Mouse (Mus musculus): Measurements from ENCODE around the gene Stx8. TPM values are rescaled to one million over a fixed set of nuclear protein-coding genes. Genes with fewer than 3 reads are reported as not detected.

Gene Stx8
- polyA plus RNA-seq, 1 experiment from 2014 or later: 64.6 TPM

DNA sequence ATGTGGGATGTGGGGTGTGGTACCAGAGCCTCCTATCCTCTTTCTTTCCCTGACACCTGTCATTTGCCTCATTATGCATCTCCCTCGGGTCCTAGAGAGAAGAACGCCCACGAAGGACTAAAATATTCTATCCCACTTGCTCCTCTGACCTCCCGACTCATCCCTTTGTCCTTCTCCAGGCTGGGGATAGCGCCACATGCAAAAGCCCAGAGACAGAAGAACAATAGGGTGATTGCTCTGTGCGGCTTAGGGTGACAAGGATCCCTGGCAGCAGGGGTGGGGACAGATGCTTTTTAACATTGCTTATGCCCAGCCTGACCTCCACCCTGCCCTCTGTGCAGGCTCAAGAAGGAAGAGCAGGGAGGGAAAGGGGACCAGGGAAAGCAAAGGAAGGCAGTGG is 281.9 kb downstream of the Stx8 start:
- Histone ChIP-seq H3K9ac (replicated peaks) (no peak overlapping the region), H3K27ac (replicated peaks) (no peak overlapping the region), H3K4me2 (no peak overlapping the region), H3K27me3 (replicated peaks) (no peaks in the 10 kb centered on the region; the same call in 1 of the 2 replicates), H3K4me1 (peaks cover 16% of the 10 kb centered on the region), H3K9me3 (replicated peaks) (no peaks in the 10 kb centered on the region), H3K36me3 (0 out of 2 replicates have a peak, but pooled peaks cover 3% of the 10 kb centered on the region), H3K4me3 (replicated peaks) (no peak overlapping the region)
- no peak for ATAC-seq (ENCODE audit: low FRiP score)
- 23% methylated on average over 6 of the region's 6 CpGs for WGBS

DNA sequence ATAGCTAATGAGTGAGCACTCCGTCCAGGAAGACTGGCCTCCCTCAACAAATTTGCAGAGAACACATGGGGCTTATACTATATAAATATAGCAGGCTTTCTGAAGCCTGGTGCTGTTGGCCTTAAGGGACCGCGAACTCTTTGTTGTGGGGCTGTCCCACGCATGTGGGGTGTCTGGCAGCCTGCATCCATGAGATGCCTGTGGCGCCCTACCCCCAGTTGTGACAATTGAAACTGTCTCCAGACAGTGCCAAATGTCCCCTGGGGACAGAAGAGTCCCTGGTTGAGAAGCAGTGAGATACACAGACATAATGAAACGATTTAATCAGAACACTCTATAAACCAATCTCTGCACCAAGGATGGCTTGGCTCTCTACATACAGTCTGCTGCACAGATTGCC is 284.1 kb downstream of the Stx8 start:
- H3K9ac ChIP-seq (replicated peaks): no peak overlapping the region
- WGBS: 48% methylated on average over 6 of the region's 6 CpGs

DNA sequence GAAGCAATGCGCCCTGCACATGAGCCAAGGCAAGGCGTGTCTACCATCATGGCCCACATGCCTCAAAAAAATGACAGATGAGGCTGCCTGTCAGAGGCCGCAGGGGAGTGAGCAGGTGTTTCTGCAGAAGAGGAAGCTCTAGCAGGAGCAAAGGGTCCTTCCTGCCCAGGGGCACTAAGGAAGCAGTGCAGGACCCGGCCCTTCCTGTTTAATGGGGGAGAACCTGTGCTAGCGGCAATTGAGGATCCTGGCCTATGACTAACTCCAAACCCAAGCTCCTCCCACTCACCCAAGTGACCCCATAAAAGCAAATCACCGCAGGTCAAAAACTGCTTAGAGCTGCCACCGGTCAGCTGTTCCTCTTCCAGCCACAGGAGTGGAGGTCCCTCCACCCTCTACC is 287.5 kb downstream of the Stx8 start:
- H3K9ac ChIP-seq (replicated peaks): no peak overlapping the region
- no peak overlapping the region for H3K4me2 ChIP-seq
- H3K27me3 ChIP-seq (replicated peaks): 0 out of 2 replicates have a peak, but pooled peaks cover 3% of the 10 kb centered on the region
- WGBS: 73% methylated on average over 7 of the region's 7 CpGs
- H3K27ac ChIP-seq (replicated peaks): no peak overlapping the region
- H3K4me1 ChIP-seq: peaks cover 3% of the 10 kb centered on the region; the same call in 1 of the 2 replicates
- no peaks in the 10 kb centered on the region for H3K9me3 ChIP-seq (replicated peaks)
- no peaks in the 10 kb centered on the region for H3K36me3 ChIP-seq
- ATAC-seq (ENCODE audit: low FRiP score): no peak
- no peak overlapping the region for H3K4me3 ChIP-seq (replicated peaks)

More for the DNA sequence above, 284.1 kb downstream of the Stx8 start:
- H3K36me3 ChIP-seq: no peaks in the 10 kb centered on the region
- H3K27me3 ChIP-seq (replicated peaks): no peaks in the 10 kb centered on the region; the same call in 1 of the 2 replicates
- no peak for ATAC-seq (ENCODE audit: low FRiP score)
- no peak overlapping the region for H3K4me3 ChIP-seq (replicated peaks)
- H3K9me3 ChIP-seq (replicated peaks): no peaks in the 10 kb centered on the region
- H3K4me2 ChIP-seq: no peak overlapping the region
- H3K27ac ChIP-seq (replicated peaks): no peak overlapping the region
- H3K4me1 ChIP-seq: peaks cover 3% of the 10 kb centered on the region; the same call in 1 of the 2 replicates

Small RNAs within 50 kb of the gene (microRNA-seq; reads per million reads assigned to microRNA genes)
- not detected for gene Mir6406

Other genes starting within 250 kb of the Stx8 start
- gene Glp2r, start 195.0 kb upstream of the Stx8 start, polyA plus RNA-seq (2015; fragmentation: Nextera tagmentation; extraction: Ambion mirVana): 0.13 TPM in 1 of 2 replicates, not detected in the other
- 0.20 TPM in 1 of 2 replicates, not detected in the other for gene Gsg1l2, start 191.6 kb upstream of the Stx8 start, polyA plus RNA-seq (2015; fragmentation: Nextera tagmentation; extraction: Ambion mirVana)
- gene Dhrs7c, start 168.0 kb upstream of the Stx8 start, polyA plus RNA-seq (2015; fragmentation: Nextera tagmentation; extraction: Ambion mirVana): 0.68 and 1.3 TPM in 2 replicates
- gene Usp43, start 44.0 kb upstream of the Stx8 start, polyA plus RNA-seq (2015; fragmentation: Nextera tagmentation; extraction: Ambion mirVana): 0.69 and 0.77 TPM in 2 replicates
- 2.8 and 4.1 TPM in 2 replicates for gene Cfap52, start 542 bp upstream of the Stx8 start, polyA plus RNA-seq (2015; fragmentation: Nextera tagmentation; extraction: Ambion mirVana)